16 mouse cellular contexts compared by ENCODE assay signal in genomic region chr8:86870771-86871170, GRCm38 (mm10). TPM values are rescaled to one million over a fixed set of nuclear protein-coding genes. Genes with fewer than 3 reads are reported as not detected.
DNase-seq lines count a peak whose midpoint lies in the region; ATAC-seq and TF ChIP-seq lines count a peak whose summit lies in the region.
"Had no signal": no experiment of that assay in that cellular context is flagged by ENCODE, and none has a peak within 500 bp of the region (broad histone marks: within the 10 kb centered on the region; RNA-seq: fewer than 3 reads in every experiment).

No protein-coding gene starts in this region.

- intact Hi-C loops in heart, adult 2 months (cut with DNase I) = no loop called here
- intact Hi-C loops in heart, postnatal 14 days (cut with DNase I) = no loop called here

- no peaks in the 10 kb centered on the region for H3K9me3 ChIP-seq in midbrain, postnatal 0 days (ENCODE audit: low read length)
- H3K9me3 ChIP-seq: heart, embryonic 13.5 days; liver, embryonic 13.5 days; midbrain, embryonic 15.5 days had no signal

- H3K9ac ChIP-seq in heart, adult 2 months (ENCODE audit: low read depth, low read length) = no peak overlapping the region
- no peak overlapping the region for H3K9ac ChIP-seq in midbrain, postnatal 0 days (replicated peaks; ENCODE audit: low read length, poor library complexity, severe bottlenecking)
- H3K9ac ChIP-seq: heart, embryonic 13.5 days; liver, embryonic 13.5 days; midbrain, embryonic 15.5 days had no signal

- H3K36me3 ChIP-seq in heart, adult 2 months (ENCODE audit: control insufficient read depth, insufficient read depth, low read length) = peaks cover 17% of the 10 kb centered on the region
- no peaks in the 10 kb centered on the region for H3K36me3 ChIP-seq in spleen, adult 2 months (ENCODE audit: control insufficient read depth, insufficient read depth, low read length)
- H3K36me3 ChIP-seq in splenic B cell, adult 2 months (ENCODE audit: control insufficient read depth, insufficient read depth, low read length, poor library complexity, severe bottlenecking) = no peaks in the 10 kb centered on the region; the same call in 1 of the 2 replicates
- H3K36me3 ChIP-seq in midbrain, postnatal 0 days (ENCODE audit: insufficient read depth, low read length) = no peaks in the 10 kb centered on the region
- H3K36me3 ChIP-seq: heart, embryonic 13.5 days; liver, embryonic 13.5 days; midbrain, embryonic 15.5 days had no signal

- TF ChIP-seq EP300 in heart, adult 2 months (IDR thresholded peaks at IDR 0.05; ENCODE audit: insufficient read depth, low read depth, low read length) = no peak

- WGBS in heart, adult 2 months = 48% methylated on average over 2 of the region's 2 CpGs
- 26% methylated on average over 2 of the region's 2 CpGs for WGBS in spleen, adult 2 months
- WGBS in midbrain, postnatal 0 days = 84% methylated on average over 2 of the region's 2 CpGs

- H3K4me2 ChIP-seq in midbrain, postnatal 0 days (ENCODE audit: low read depth, low read length, poor library complexity, severe bottlenecking) = no peak overlapping the region
- H3K4me2 ChIP-seq: heart, embryonic 13.5 days; liver, embryonic 13.5 days; midbrain, embryonic 15.5 days had no signal

- no peak for TF ChIP-seq POLR2A in heart, adult 2 months (IDR thresholded peaks at IDR 0.05; ENCODE audit: insufficient read depth, low read depth, low read length)
- TF ChIP-seq POLR2A in spleen, adult 2 months (IDR thresholded peaks at IDR 0.05; ENCODE audit: low read depth, low read length) = no peak

- no peak overlapping the region for H3K4me3 ChIP-seq in heart, adult 2 months
- H3K4me3 ChIP-seq in spleen, adult 2 months (ENCODE audit: extremely low read depth, insufficient read depth, insufficient read length) = peak overlapping the region; percentile 32
- no peak overlapping the region for H3K4me3 ChIP-seq in midbrain, postnatal 0 days (ENCODE audit: low read depth, low read length)
- H3K4me3 ChIP-seq: heart, embryonic 13.5 days; liver, embryonic 13.5 days; midbrain, embryonic 15.5 days had no signal

- TF ChIP-seq CTCF in heart, adult 2 months (IDR thresholded peaks at IDR 0.05) = no peak
- no peak for TF ChIP-seq CTCF in spleen, adult 2 months (IDR thresholded peaks at IDR 0.05; ENCODE audit: extremely low read depth, insufficient read depth, insufficient read length, insufficient replicate concordance)
- no peak for TF ChIP-seq CTCF in midbrain, postnatal 0 days (IDR thresholded peaks at IDR 0.05)

- peaks cover 18% of the 10 kb centered on the region for H3K79me2 ChIP-seq in heart, adult 2 months (replicated peaks; ENCODE audit: control insufficient read depth, insufficient read depth, low read length)

- DNase-seq in heart, adult 2 months = no peak
- DNase-seq in heart, postnatal 14 days = no peak
- DNase-seq in spleen, adult 2 months (ENCODE audit: low read depth in 1 of 2, low spot score in 2 of 2) = no peak
- no peak for DNase-seq in spleen, postnatal 4 days (ENCODE audit: low spot score in 2 of 2)
- DNase-seq in splenic B cell, adult 2 months (ENCODE audit: low read depth, low spot score) = peak; percentile 60
- no peak for DNase-seq in urinary bladder, postnatal 10 days (ENCODE audit: low spot score)
- no peak for DNase-seq in midbrain, postnatal 0 days (ENCODE audit: low spot score)
- DNase-seq: adrenal gland, adult 8-10 months; embryo, embryonic 11 days; liver, embryonic 13.5 days; lung, postnatal 36 days; thymus, postnatal 36 days had no signal

- H3K27me3 ChIP-seq in heart, adult 2 months (ENCODE audit: control insufficient read depth, insufficient read depth, low read length) = no peaks in the 10 kb centered on the region
- H3K27me3 ChIP-seq in spleen, adult 2 months (ENCODE audit: control insufficient read depth, insufficient read depth, low read length) = no peaks in the 10 kb centered on the region
- no peaks in the 10 kb centered on the region for H3K27me3 ChIP-seq in splenic B cell, adult 2 months (ENCODE audit: control insufficient read depth, insufficient read depth, low read length, poor library complexity, severe bottlenecking)
- H3K27me3 ChIP-seq in midbrain, postnatal 0 days (ENCODE audit: insufficient read depth, low read length) = no peaks in the 10 kb centered on the region
- H3K27me3 ChIP-seq: heart, embryonic 13.5 days; liver, embryonic 13.5 days; midbrain, embryonic 15.5 days had no signal

- ATAC-seq in granulocyte monocyte progenitor cell, adult 5-6 weeks (replicated peaks; ENCODE audit: poor library complexity, severe bottlenecking) = peak; percentile 45
- no peak for ATAC-seq in midbrain, postnatal 0 days (ENCODE audit: low FRiP score)
- ATAC-seq: hindbrain, postnatal 0 days; midbrain, embryonic 15.5 days had no signal

- H3K27ac ChIP-seq in heart, adult 2 months = peak overlapping the region; percentile 32
- H3K27ac ChIP-seq in spleen, adult 2 months (ENCODE audit: insufficient read depth, low read length) = peak overlapping the region; percentile 62
- H3K27ac ChIP-seq in midbrain, postnatal 0 days (ENCODE audit: low read depth, low read length) = no peak overlapping the region
- H3K27ac ChIP-seq: hindbrain, postnatal 0 days; liver, embryonic 13.5 days; midbrain, embryonic 15.5 days had no signal

- H3K4me1 ChIP-seq in heart, adult 2 months (ENCODE audit: control insufficient read depth, insufficient read depth, low read length) = peaks cover 31% of the 10 kb centered on the region
- H3K4me1 ChIP-seq in spleen, adult 2 months (ENCODE audit: control insufficient read depth, insufficient read depth, insufficient read length) = peaks cover 19% of the 10 kb centered on the region; the same call in 1 of the 2 replicates
- H3K4me1 ChIP-seq in midbrain, postnatal 0 days (ENCODE audit: insufficient read depth, low read length) = peaks cover 5% of the 10 kb centered on the region; the same call in 1 of the 2 replicates

RNA-seq across cellular contexts. Expression of gene N4bp1, which starts 14.3 kb away (rescaled TPM):
- 10 to 100 TPM; 17.1 to 18.1 TPM for total RNA-seq in heart, adult 2 months (2021)
- 8.9 and 12.7 TPM in 2 replicates for polyA plus RNA-seq in heart, adult 2 months (2012; rRNA removed)
- 10 to 100 TPM; 17.1 to 18.0 TPM for total RNA-seq in heart, postnatal 14 days (2021)
- 10.7 and 11.0 TPM in 2 replicates for polyA plus RNA-seq in spleen, adult 2 months (2012; rRNA removed)
- total RNA-seq in granulocyte monocyte progenitor cell, adult 5-6 weeks (2014; fragmentation: Nextera tagmentation) = 19.3 and 26.1 TPM in 2 replicates
- total RNA-seq in granulocyte monocyte progenitor cell, adult 5-6 weeks (2017) = 18.1 and 19.1 TPM in 2 replicates
- 16.0 and 16.8 TPM in 2 replicates for total RNA-seq in midbrain, postnatal 0 days (2014; rRNA removed)
- 4.7 and 5.8 TPM in 2 replicates for polyA plus RNA-seq in midbrain, postnatal 0 days (2015; fragmentation: Nextera tagmentation; extraction: Ambion mirVana)
